Mouse (Mus musculus): ENCODE results near the gene Fam184b. TPM values are rescaled to one million over a fixed set of nuclear protein-coding genes. Genes with fewer than 3 reads are reported as not detected.

Fam184b gene
- polyA plus RNA-seq, 1 experiment from 2014 or later: 0.85 TPM

DNA sequence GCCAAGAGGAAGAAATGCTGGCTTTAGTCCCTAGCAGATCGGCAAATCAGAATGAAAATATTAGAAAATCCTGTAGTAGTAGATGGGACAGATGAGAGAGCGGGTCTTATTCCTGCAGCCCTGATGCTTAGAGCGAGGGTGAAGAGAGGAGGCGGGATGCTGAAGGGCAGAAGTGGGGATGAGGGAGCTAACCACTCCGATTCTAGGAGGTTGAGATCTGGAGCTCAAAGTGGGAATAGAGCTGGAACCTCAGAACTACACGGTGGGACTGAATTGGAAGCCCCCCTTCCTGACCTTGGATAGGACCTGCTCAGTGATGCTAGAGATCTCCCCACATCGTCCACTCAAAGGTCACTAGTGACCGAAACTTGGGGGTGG lies 290 bp upstream of the Fam184b start:
- WGBS: 1% methylated on average over 8 of the region's 8 CpGs
- DNase-seq (ENCODE audit: low spot score): no peak
- peak; percentile 62; the same call in 1 of the 2 replicates for ATAC-seq (ENCODE audit: insufficient number of reproducible peaks, low FRiP score, low TSS enrichment, low read depth)
- H3K36me3 ChIP-seq (ENCODE audit: control insufficient read depth, insufficient read depth, low read length): no peaks in the 10 kb centered on the region
- H3K4me2 ChIP-seq (ENCODE audit: low read depth, severe bottlenecking): peak overlapping the region; percentile 96
- no peaks in the 10 kb centered on the region for H3K9me3 ChIP-seq (ENCODE audit: control insufficient read depth, low read length)
- peak overlapping the region; percentile 58 for H3K4me3 ChIP-seq (ENCODE audit: low read depth, low read length)
- peaks cover 7% of the 10 kb centered on the region; the same call in 1 of the 2 replicates for H3K27me3 ChIP-seq (ENCODE audit: control insufficient read depth, insufficient read depth, low read length)
- H3K9ac ChIP-seq (ENCODE audit: low read length): peak overlapping the region; percentile 55; the same call in 1 of the 2 replicates
- no peak overlapping the region for H3K27ac ChIP-seq (replicated peaks; ENCODE audit: low read depth, low read length)
- no peaks in the 10 kb centered on the region for H3K4me1 ChIP-seq (ENCODE audit: control insufficient read depth, insufficient read depth, low read length)

DNA sequence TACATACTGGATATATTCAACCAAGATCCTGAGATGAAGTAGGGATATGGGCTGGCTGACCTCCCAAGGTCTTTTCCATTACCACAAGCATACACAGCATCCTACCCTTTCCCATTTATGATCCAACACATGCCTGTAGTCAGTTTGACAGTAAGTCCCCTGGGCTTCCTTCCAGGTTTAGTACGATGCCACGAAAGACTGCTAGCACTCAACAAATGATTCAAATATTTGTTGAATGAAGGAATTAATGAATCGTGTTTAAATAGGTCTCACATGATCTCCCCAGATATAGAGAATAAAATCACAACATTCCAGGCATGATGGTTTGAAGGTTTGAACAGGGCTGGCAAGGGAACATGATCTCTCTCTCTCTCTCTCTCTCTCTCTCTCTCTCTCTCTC lies 1.0 kb downstream of the Fam184b start:
- Histone ChIP-seq H3K27me3 (ENCODE audit: control insufficient read depth, insufficient read depth, low read length) (peaks cover 7% of the 10 kb centered on the region; the same call in 1 of the 2 replicates), H3K27ac (replicated peaks; ENCODE audit: low read depth, low read length) (no peak overlapping the region), H3K9ac (ENCODE audit: low read length) (no peak overlapping the region), H3K9me3 (ENCODE audit: control insufficient read depth, low read length) (no peaks in the 10 kb centered on the region), H3K4me2 (ENCODE audit: low read depth, severe bottlenecking) (no peak overlapping the region), H3K4me1 (ENCODE audit: control insufficient read depth, insufficient read depth, low read length) (no peaks in the 10 kb centered on the region), H3K4me3 (ENCODE audit: low read depth, low read length) (no peak overlapping the region), H3K36me3 (ENCODE audit: control insufficient read depth, insufficient read depth, low read length) (no peaks in the 10 kb centered on the region)
- no peak for ATAC-seq (ENCODE audit: insufficient number of reproducible peaks, low FRiP score, low TSS enrichment, low read depth)
- DNase-seq (ENCODE audit: low spot score): no peak
- WGBS: 78% methylated on average over 3 of the region's 3 CpGs

- Histone ChIP-seq H3K4me1 (ENCODE audit: control insufficient read depth, insufficient read depth, low read length) (no peaks in the 10 kb centered on the region), H3K9ac (ENCODE audit: low read length) (no peak overlapping the region), H3K4me3 (ENCODE audit: low read depth, low read length) (no peak overlapping the region), H3K36me3 (ENCODE audit: control insufficient read depth, insufficient read depth, low read length) (no peaks in the 10 kb centered on the region), H3K27ac (replicated peaks; ENCODE audit: low read depth, low read length) (no peak overlapping the region), H3K9me3 (ENCODE audit: control insufficient read depth, low read length) (no peaks in the 10 kb centered on the region), H3K27me3 (ENCODE audit: control insufficient read depth, insufficient read depth, low read length) (no peaks in the 10 kb centered on the region), H3K4me2 (ENCODE audit: low read depth, severe bottlenecking) (no peak overlapping the region)
- ATAC-seq (ENCODE audit: insufficient number of reproducible peaks, low FRiP score, low TSS enrichment, low read depth) (no peak), DNase-seq (ENCODE audit: low spot score) (no peak)
Measured at GRCm38 (mm10) chr5:45629470-45629869, 9.9 kb downstream of the Fam184b start.

DNA sequence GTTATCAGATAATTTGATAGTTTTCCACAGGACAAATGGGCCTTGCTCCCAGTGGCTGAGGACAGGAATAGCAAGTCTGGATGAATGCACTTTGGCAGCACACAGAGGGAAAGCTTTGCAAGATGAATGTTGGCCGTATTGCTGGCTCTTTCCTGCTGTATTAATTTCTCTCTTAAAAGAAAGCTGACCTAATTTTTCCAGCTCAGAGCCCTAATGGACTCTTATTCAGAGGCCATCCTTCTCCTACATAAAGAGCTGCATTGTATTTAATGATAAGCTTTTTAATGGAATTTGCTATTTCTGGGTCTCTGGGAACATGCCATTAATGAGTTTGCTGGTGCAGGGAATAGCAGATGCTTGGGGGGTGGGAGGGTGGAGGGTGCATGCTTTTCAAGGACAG lies 11.6 kb downstream of the Fam184b start:
- DNase-seq (ENCODE audit: low spot score): no peak
- no peak for ATAC-seq (ENCODE audit: insufficient number of reproducible peaks, low FRiP score, low TSS enrichment, low read depth)
- Histone ChIP-seq H3K4me1 (ENCODE audit: control insufficient read depth, insufficient read depth, low read length) (no peaks in the 10 kb centered on the region), H3K9me3 (ENCODE audit: control insufficient read depth, low read length) (peaks cover 4% of the 10 kb centered on the region; the same call in 1 of the 2 replicates), H3K9ac (ENCODE audit: low read length) (no peak overlapping the region), H3K4me2 (ENCODE audit: low read depth, severe bottlenecking) (no peak overlapping the region), H3K27ac (replicated peaks; ENCODE audit: low read depth, low read length) (no peak overlapping the region), H3K4me3 (ENCODE audit: low read depth, low read length) (no peak overlapping the region), H3K27me3 (ENCODE audit: control insufficient read depth, insufficient read depth, low read length) (no peaks in the 10 kb centered on the region), H3K36me3 (ENCODE audit: control insufficient read depth, insufficient read depth, low read length) (no peaks in the 10 kb centered on the region)
- WGBS: 69% methylated on average over 1 of the region's 1 CpGs

- WGBS: 61% methylated on average over 3 of the region's 3 CpGs
- no peak for ATAC-seq (ENCODE audit: insufficient number of reproducible peaks, low FRiP score, low TSS enrichment, low read depth)
- H3K27me3 ChIP-seq (ENCODE audit: control insufficient read depth, insufficient read depth, low read length): no peaks in the 10 kb centered on the region
Measured at GRCm38 (mm10) chr5:45621511-45621910, 17.9 kb downstream of the Fam184b start.

DNA sequence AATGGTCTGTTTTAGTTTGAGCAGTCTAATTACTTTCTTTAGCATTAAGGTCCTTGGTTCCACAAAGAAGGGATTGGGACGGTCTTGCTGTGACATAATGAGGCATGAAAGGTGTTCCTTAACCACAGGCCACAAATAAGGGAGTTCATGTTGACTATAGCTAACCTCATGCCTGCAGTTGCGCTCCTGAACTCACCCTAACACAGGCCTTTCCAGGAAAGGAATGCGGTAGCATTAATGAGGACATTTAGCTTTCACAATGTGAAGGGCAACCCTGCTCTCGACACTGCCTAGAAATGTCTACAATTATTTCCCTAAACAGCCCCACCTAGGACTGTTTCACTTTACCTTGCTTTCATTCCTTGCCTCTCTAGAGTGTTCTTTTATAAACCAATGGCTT lies 40.4 kb downstream of the Fam184b start:
- Histone ChIP-seq H3K27ac (replicated peaks; ENCODE audit: low read depth, low read length) (no peak overlapping the region), H3K4me3 (ENCODE audit: low read depth, low read length) (no peak overlapping the region), H3K4me2 (ENCODE audit: low read depth, severe bottlenecking) (no peak overlapping the region), H3K4me1 (ENCODE audit: control insufficient read depth, insufficient read depth, low read length) (no peaks in the 10 kb centered on the region), H3K9ac (ENCODE audit: low read length) (no peak overlapping the region), H3K9me3 (ENCODE audit: control insufficient read depth, low read length) (no peaks in the 10 kb centered on the region), H3K27me3 (ENCODE audit: control insufficient read depth, insufficient read depth, low read length) (no peaks in the 10 kb centered on the region), H3K36me3 (ENCODE audit: control insufficient read depth, insufficient read depth, low read length) (no peaks in the 10 kb centered on the region)
- DNase-seq (ENCODE audit: low spot score) (no peak), ATAC-seq (ENCODE audit: insufficient number of reproducible peaks, low FRiP score, low TSS enrichment, low read depth) (no peak)
- 61% methylated on average over 4 of the region's 4 CpGs for WGBS

More at GRCm38 (mm10) chr5:45621511-45621910, 17.9 kb downstream of the Fam184b start:
- Histone ChIP-seq H3K9ac (ENCODE audit: low read length) (no peak overlapping the region), H3K36me3 (ENCODE audit: control insufficient read depth, insufficient read depth, low read length) (no peaks in the 10 kb centered on the region), H3K9me3 (ENCODE audit: control insufficient read depth, low read length) (peaks cover 4% of the 10 kb centered on the region; the same call in 1 of the 2 replicates), H3K4me2 (ENCODE audit: low read depth, severe bottlenecking) (no peak overlapping the region), H3K27ac (replicated peaks; ENCODE audit: low read depth, low read length) (no peak overlapping the region), H3K4me3 (ENCODE audit: low read depth, low read length) (no peak overlapping the region), H3K4me1 (ENCODE audit: control insufficient read depth, insufficient read depth, low read length) (no peaks in the 10 kb centered on the region)
- DNase-seq (ENCODE audit: low spot score): no peak

DNA sequence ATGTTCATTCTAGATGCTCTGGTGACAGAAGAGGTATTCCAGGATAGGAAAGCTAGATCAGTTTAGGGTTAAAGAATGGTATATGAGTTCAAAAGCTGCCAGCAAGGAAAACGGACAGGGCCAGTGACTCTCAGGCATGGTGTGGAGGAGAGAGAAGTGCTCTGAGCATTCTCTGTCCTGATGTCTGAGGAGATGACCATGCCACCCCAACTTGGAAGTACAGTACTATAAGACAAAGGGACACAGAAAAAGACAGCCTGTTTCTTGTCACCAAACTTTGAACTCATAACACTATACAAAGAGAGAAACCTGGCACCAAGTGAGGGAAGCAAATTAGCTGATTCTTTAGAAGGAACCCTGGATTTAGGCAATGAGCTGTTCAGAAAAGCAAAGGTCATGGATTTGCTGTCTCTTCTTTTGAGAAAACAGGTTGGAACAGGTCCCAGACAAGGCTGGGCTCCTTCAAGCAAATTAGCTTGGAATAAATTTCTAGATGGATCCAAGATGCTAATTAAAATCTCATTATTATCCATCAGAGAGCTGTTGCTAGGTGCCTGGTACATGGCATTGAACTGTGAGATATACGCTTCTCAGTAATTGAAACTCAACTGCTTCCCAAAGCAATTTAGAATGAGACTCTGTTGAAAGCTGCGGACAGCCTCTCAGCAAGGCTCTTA lies 43.9 kb downstream of the Fam184b start:
- 55% methylated on average over 3 of the region's 3 CpGs for WGBS
- Histone ChIP-seq H3K9me3 (ENCODE audit: control insufficient read depth, low read length) (no peaks in the 10 kb centered on the region), H3K36me3 (ENCODE audit: control insufficient read depth, insufficient read depth, low read length) (no peaks in the 10 kb centered on the region), H3K27ac (replicated peaks; ENCODE audit: low read depth, low read length) (no peak overlapping the region), H3K4me2 (ENCODE audit: low read depth, severe bottlenecking) (no peak overlapping the region), H3K4me3 (ENCODE audit: low read depth, low read length) (no peak overlapping the region), H3K4me1 (ENCODE audit: control insufficient read depth, insufficient read depth, low read length) (no peaks in the 10 kb centered on the region), H3K9ac (ENCODE audit: low read length) (no peak overlapping the region), H3K27me3 (ENCODE audit: control insufficient read depth, insufficient read depth, low read length) (no peaks in the 10 kb centered on the region)
- ATAC-seq (ENCODE audit: insufficient number of reproducible peaks, low FRiP score, low TSS enrichment, low read depth) (no peak), DNase-seq (ENCODE audit: low spot score) (no peak)

DNA sequence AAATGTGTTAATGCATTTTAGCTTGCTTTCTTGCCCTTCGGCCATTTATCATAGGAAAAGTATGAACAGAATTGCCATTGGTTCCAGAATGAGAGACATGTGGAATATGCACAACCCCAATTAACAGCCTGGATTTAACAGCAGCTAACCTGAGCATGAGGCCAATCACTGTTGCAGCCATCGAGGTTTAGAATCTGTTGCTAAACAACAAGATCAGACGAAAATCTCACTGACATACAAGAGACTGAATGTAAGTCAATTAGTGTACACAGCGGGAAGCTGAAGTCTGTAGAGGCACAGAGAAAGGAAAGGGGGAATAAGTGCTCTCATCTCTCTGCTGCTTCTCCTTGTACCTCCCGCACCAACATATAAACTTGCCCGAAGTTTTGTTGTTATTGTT lies 46.1 kb downstream of the Fam184b start:
- H3K9ac ChIP-seq (ENCODE audit: low read length): no peak overlapping the region
- H3K4me2 ChIP-seq (ENCODE audit: low read depth, severe bottlenecking): no peak overlapping the region
- H3K36me3 ChIP-seq (ENCODE audit: control insufficient read depth, insufficient read depth, low read length): no peaks in the 10 kb centered on the region
- H3K9me3 ChIP-seq (ENCODE audit: control insufficient read depth, low read length): no peaks in the 10 kb centered on the region
- H3K4me1 ChIP-seq (ENCODE audit: control insufficient read depth, insufficient read depth, low read length): no peaks in the 10 kb centered on the region
- no peaks in the 10 kb centered on the region for H3K27me3 ChIP-seq (ENCODE audit: control insufficient read depth, insufficient read depth, low read length)
- no peak overlapping the region for H3K27ac ChIP-seq (replicated peaks; ENCODE audit: low read depth, low read length)
- ATAC-seq (ENCODE audit: insufficient number of reproducible peaks, low FRiP score, low TSS enrichment, low read depth) (no peak), DNase-seq (ENCODE audit: low spot score) (no peak)
- H3K4me3 ChIP-seq (ENCODE audit: low read depth, low read length): no peak overlapping the region
- WGBS: 80% methylated on average over 6 of the region's 6 CpGs

- H3K4me3 ChIP-seq (ENCODE audit: low read depth, low read length): no peak overlapping the region
- DNase-seq (ENCODE audit: low spot score) (no peak), ATAC-seq (ENCODE audit: insufficient number of reproducible peaks, low FRiP score, low TSS enrichment, low read depth) (no peak)
- no peak overlapping the region for H3K4me2 ChIP-seq (ENCODE audit: low read depth, severe bottlenecking)
- H3K9me3 ChIP-seq (ENCODE audit: control insufficient read depth, low read length): no peaks in the 10 kb centered on the region
- no peaks in the 10 kb centered on the region for H3K27me3 ChIP-seq (ENCODE audit: control insufficient read depth, insufficient read depth, low read length)
- no peaks in the 10 kb centered on the region for H3K4me1 ChIP-seq (ENCODE audit: control insufficient read depth, insufficient read depth, low read length)
- 86% methylated on average over 4 of the region's 4 CpGs for WGBS
- no peak overlapping the region for H3K27ac ChIP-seq (replicated peaks; ENCODE audit: low read depth, low read length)
- no peak overlapping the region for H3K9ac ChIP-seq (ENCODE audit: low read length)
- H3K36me3 ChIP-seq (ENCODE audit: control insufficient read depth, insufficient read depth, low read length): no peaks in the 10 kb centered on the region
Measured at GRCm38 (mm10) chr5:45590094-45590493, 49.3 kb downstream of the Fam184b start.

Data from limb, embryonic 11.5 days (tissue).